Mouse (Mus musculus): ENCODE data around the gene Cblb.

GRCm38 (mm10) chr16:52064309-52065105, 33.5 kb downstream of the Cblb start:
- peak; percentile 85 for TF ChIP-seq EP300 (IDR thresholded peaks at IDR 0.05)
- no peak for TF ChIP-seq CTCF (IDR thresholded peaks at IDR 0.05)
